Mouse (Mus musculus) olfactory bulb, adult 2 months (tissue): ENCODE data around the gene Esr2.

Experiments
- CTCF ChIP-seq: fragments of 200-500 bp; IDR thresholded peaks from 2 replicates; pipeline ENCODE4 v1.5.1; 2012; ENCODE audit warnings: low read depth, mild to moderate bottlenecking, low read length, moderate library complexity; ENCODE audit not compliant: insufficient read depth
- POLR2A ChIP-seq: fragments of 200-500 bp; IDR thresholded peaks from 2 replicates; pipeline ENCODE4 v1.6.1; 2012; ENCODE audit warnings: mild to moderate bottlenecking, low read depth, low read length, moderate library complexity; ENCODE audit not compliant: insufficient read depth

- no peak for TF ChIP-seq POLR2A
- TF ChIP-seq CTCF, result no peak
Measured at GRCm38 (mm10) chr12:76194526-76194925, 17.5 kb upstream of the Esr2 start.
